Mouse (Mus musculus) intestine, embryonic 14.5 days (tissue): Measurements from ENCODE around the gene Gm37240. TPM values are rescaled to one million over a fixed set of nuclear protein-coding genes. Genes with fewer than 3 reads are reported as not detected.

Experiments used
- ATAC-seq: fragments of 200-750 bp; cut with Nextera tagmentation; replicated peaks from 2 replicates; pipeline ENCODE4 v1.8.0; 2017; ENCODE audit warnings: low read depth, moderate number of reproducible peaks, moderate TSS enrichment, moderate library complexity; ENCODE audit not compliant: low FRiP score, low TSS enrichment
- DNase-seq: peaks from one replicate; pipeline ENCODE4 v3.0.0-alpha.2; 2018; ENCODE audit warnings: low spot score
- H3K27ac ChIP-seq: fragments of 300-500 bp; sonication (generic); 2 replicates; pipeline ENCODE4 v1.5.1; 2014; ENCODE audit warnings: low read depth, mild to moderate bottlenecking, control low read depth
- H3K27me3 ChIP-seq: fragments of 300-500 bp; sonication (generic); replicated peaks from 2 replicates; pipeline ENCODE4 v1.6.1; 2014; ENCODE audit warnings: low read length, control low read depth; ENCODE audit not compliant: control insufficient read depth, insufficient read depth
- H3K36me3 ChIP-seq: fragments of 300-500 bp; sonication (generic); 2 replicates; pipeline ENCODE4 v1.6.1; 2014; ENCODE audit warnings: low read length, control low read depth; ENCODE audit not compliant: control insufficient read depth, insufficient read depth
- H3K4me1 ChIP-seq: fragments of 300-500 bp; sonication (generic); replicated peaks from 2 replicates; pipeline ENCODE4 v1.6.1; 2014; ENCODE audit warnings: low read length, control low read depth, mixed read lengths; ENCODE audit not compliant: control insufficient read depth, insufficient read depth
- H3K4me2 ChIP-seq: fragments of 300-500 bp; sonication (generic); 2 replicates; pipeline ENCODE4 v1.6.1; 2014; ENCODE audit warnings: low read length
- H3K4me3 ChIP-seq: fragments of 300-500 bp; sonication (generic); 2 replicates; pipeline ENCODE4 v1.5.1; 2014; ENCODE audit warnings: low read depth, low read length, control low read depth, mixed read lengths
- H3K9ac ChIP-seq: fragments of 300-500 bp; sonication (generic); 2 replicates; pipeline ENCODE4 v1.6.1; 2014; ENCODE audit warnings: mild to moderate bottlenecking, low read length
- H3K9me3 ChIP-seq: fragments of 300-500 bp; sonication (generic); 2 replicates; pipeline ENCODE4 v1.6.1; 2016; ENCODE audit warnings: low read length, control low read depth; ENCODE audit not compliant: control insufficient read depth
- whole genome bisulfite sequencing: fragments of 180-500 bp; shearing (Covaris S2); extraction: QIAGEN DNeasy Blood & Tissue Kit; methylation state at CpG from one replicate; pipeline ENCODE4 v1.1.7; 2014; 5-methylcytosine and 5-hydroxymethylcytosine counted together
- polyA plus RNA-seq: library from polyadenylated mRNA; unstranded; fragments of >200 nt; fragmentation: Nextera tagmentation; extraction: Ambion mirVana; gene quantifications from 2 replicates; pipeline ENCODE4 v1.2.1, GENCODE M21; 2014

The Gm37240 gene
- 5.3 and 5.7 TPM in 2 replicates for polyA plus RNA-seq

GRCm38 (mm10) chr3:85887239-85887827 is at the start of gene Gm37240, which contains the start of gene Glt28d2:
Gene Gm37240, minus strand, starts transcription at chr3:85887518.
Gene Glt28d2, minus strand, starts transcription at chr3:85887516.
- Histone ChIP-seq H3K27ac (peak within 1 kb of the TSS; percentile 14; the same call in 1 of the 2 replicates), H3K9ac (peak within 1 kb of the TSS; percentile 47), H3K9me3 (no peaks in the 10 kb centered on the region), H3K36me3 (no peaks in the 10 kb centered on the region), H3K27me3 (no peaks in the 10 kb centered on the region), H3K4me2 (peak within 1 kb of the TSS; percentile 68), H3K4me1 (peaks cover 6% of the 10 kb centered on the region), H3K4me3 (peak within 1 kb of the TSS; percentile 39)
- WGBS, result under 1% methylated on average over 48 of the region's 48 CpGs
- ATAC-seq (peak; percentile 93), DNase-seq (peak; percentile 95)

- no peaks in the 10 kb centered on the region for H3K27me3 ChIP-seq
- H3K9ac ChIP-seq, result no peak overlapping the region
- no peak overlapping the region for H3K4me2 ChIP-seq
- no peak for ATAC-seq
- H3K9me3 ChIP-seq, result no peaks in the 10 kb centered on the region
- DNase-seq, result no peak
- no peaks in the 10 kb centered on the region for H3K36me3 ChIP-seq
- no peak overlapping the region for H3K4me3 ChIP-seq
- no peaks in the 10 kb centered on the region for H3K4me1 ChIP-seq
- WGBS, result 84% methylated on average over 5 of the region's 5 CpGs
- no peak overlapping the region for H3K27ac ChIP-seq
Measured at GRCm38 (mm10) chr3:85933586-85933985, 46.3 kb upstream of the Gm37240 start.

GRCm38 (mm10) chr3:85931859-85932258 is 44.5 kb upstream of the Gm37240 start:
- Histone ChIP-seq H3K4me1 (no peaks in the 10 kb centered on the region), H3K4me2 (no peak overlapping the region), H3K27me3 (no peaks in the 10 kb centered on the region), H3K27ac (no peak overlapping the region), H3K9me3 (no peaks in the 10 kb centered on the region), H3K9ac (no peak overlapping the region), H3K36me3 (no peaks in the 10 kb centered on the region), H3K4me3 (no peak overlapping the region)
- ATAC-seq (no peak), DNase-seq (no peak)
- 58% methylated on average over 6 of the region's 6 CpGs for WGBS

GRCm38 (mm10) chr3:85930671-85931255 is 43.4 kb upstream of the Gm37240 start:
- WGBS, result 85% methylated on average over 11 of the region's 11 CpGs
- no peak for DNase-seq

GRCm38 (mm10) chr3:85929711-85930110 is 42.4 kb upstream of the Gm37240 start:
- Histone ChIP-seq H3K27me3 (no peaks in the 10 kb centered on the region), H3K4me2 (no peak overlapping the region), H3K4me3 (no peak overlapping the region), H3K4me1 (no peaks in the 10 kb centered on the region), H3K36me3 (no peaks in the 10 kb centered on the region), H3K9ac (no peak overlapping the region), H3K9me3 (no peaks in the 10 kb centered on the region), H3K27ac (no peak overlapping the region)
- DNase-seq, result no peak
- 81% methylated on average over 5 of the region's 5 CpGs for WGBS
- no peak for ATAC-seq

More at GRCm38 (mm10) chr3:85930671-85931255, 43.4 kb upstream of the Gm37240 start:
- no peaks in the 10 kb centered on the region for H3K36me3 ChIP-seq
- H3K9me3 ChIP-seq, result no peaks in the 10 kb centered on the region
- H3K9ac ChIP-seq, result no peak overlapping the region
- no peaks in the 10 kb centered on the region for H3K27me3 ChIP-seq
- H3K4me3 ChIP-seq, result no peak overlapping the region
- no peak overlapping the region for H3K4me2 ChIP-seq
- H3K4me1 ChIP-seq, result no peaks in the 10 kb centered on the region
- no peak for ATAC-seq
- H3K27ac ChIP-seq, result no peak overlapping the region

GRCm38 (mm10) chr3:85928140-85928611 is 40.9 kb upstream of the Gm37240 start:
- Histone ChIP-seq H3K4me3 (no peak overlapping the region), H3K9ac (no peak overlapping the region), H3K4me2 (no peak overlapping the region), H3K27me3 (no peaks in the 10 kb centered on the region), H3K27ac (no peak overlapping the region), H3K4me1 (peaks cover 5% of the 10 kb centered on the region; the same call in 1 of the 2 replicates), H3K36me3 (no peaks in the 10 kb centered on the region), H3K9me3 (no peaks in the 10 kb centered on the region)
- 81% methylated on average over 5 of the region's 5 CpGs for WGBS
- ATAC-seq (no peak), DNase-seq (no peak)

- H3K4me3 ChIP-seq, result no peak overlapping the region
- ATAC-seq (no peak), DNase-seq (no peak)
- no peaks in the 10 kb centered on the region for H3K9me3 ChIP-seq
- H3K4me1 ChIP-seq, result peaks cover 5% of the 10 kb centered on the region; the same call in 1 of the 2 replicates
- H3K4me2 ChIP-seq, result no peak overlapping the region
- no peak overlapping the region for H3K27ac ChIP-seq
- 74% methylated on average over 9 of the region's 9 CpGs for WGBS
- H3K36me3 ChIP-seq, result no peaks in the 10 kb centered on the region
- H3K9ac ChIP-seq, result no peak overlapping the region
- no peaks in the 10 kb centered on the region for H3K27me3 ChIP-seq
Measured at GRCm38 (mm10) chr3:85927296-85927695, 40.0 kb upstream of the Gm37240 start.

GRCm38 (mm10) chr3:85923954-85924945 is 36.9 kb upstream of the Gm37240 start:
- Histone ChIP-seq H3K9ac (no peak overlapping the region), H3K36me3 (no peaks in the 10 kb centered on the region), H3K4me1 (peaks cover 5% of the 10 kb centered on the region; the same call in 1 of the 2 replicates), H3K4me3 (no peak overlapping the region), H3K9me3 (no peaks in the 10 kb centered on the region), H3K27me3 (no peaks in the 10 kb centered on the region), H3K4me2 (peak overlapping the region; percentile 11; the same call in 1 of the 2 replicates), H3K27ac (no peak overlapping the region)
- peak; percentile 90 for DNase-seq
- 37% methylated on average over 18 of the region's 18 CpGs for WGBS
- no peak for ATAC-seq
